Mouse (Mus musculus): Measurements from ENCODE around the gene Krtap31-1.

DNA sequence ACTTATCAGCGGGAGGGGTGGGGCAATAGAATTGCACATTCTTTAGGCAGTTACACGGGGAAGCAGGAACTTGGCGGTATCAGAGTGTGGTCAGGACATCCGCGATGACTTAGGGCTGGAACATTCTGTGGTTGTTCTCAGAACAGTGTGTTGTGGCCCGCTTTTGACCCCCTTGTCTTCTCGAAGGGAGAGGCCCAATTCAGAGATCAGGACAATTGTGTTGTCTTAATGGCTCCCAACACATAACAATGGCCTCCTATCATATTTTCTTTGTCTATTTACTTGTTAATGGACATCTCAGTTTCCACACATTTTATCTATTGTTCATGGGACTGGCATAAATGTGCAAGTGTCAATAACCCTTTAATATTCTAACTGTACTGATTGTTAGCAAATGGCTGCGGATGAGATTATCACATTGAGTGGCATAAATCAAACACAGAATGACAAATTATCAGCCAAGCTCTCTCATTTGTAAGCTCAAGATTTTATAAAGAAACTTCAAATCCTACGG is 30.1 kb downstream of the Krtap31-1 start:
- TF ChIP-seq POLR2A (IDR thresholded peaks at IDR 0.05; ENCODE audit: low read depth, low read length) (no peak), TCF12 (IDR thresholded peaks at IDR 0.05; ENCODE audit: low read depth, low read length) (no peak), CTCF (conservative IDR thresholded peaks at IDR 0.05 in 1 of 2, IDR thresholded peaks at IDR 0.05 in 1 of 2; ENCODE audit: low read depth in 2 of 2, low read length in 2 of 2) (no peak), ETS1 (conservative IDR thresholded peaks at IDR 0.05; ENCODE audit: low read depth, low read length) (no peak), MYC (IDR thresholded peaks at IDR 0.05; ENCODE audit: low read depth, low read length) (no peak), MXI1 (IDR thresholded peaks at IDR 0.05; ENCODE audit: low read depth, low read length) (no peak), NELFE (IDR thresholded peaks at IDR 0.05; ENCODE audit: low read depth, low read length) (no peak)

Data from CH12.LX (cell line).